Mouse (Mus musculus) kidney, embryonic 16.5 days (tissue): ENCODE measurements around the gene Rabgap1l. TPM values are rescaled to one million over a fixed set of nuclear protein-coding genes. Genes with fewer than 3 reads are reported as not detected.

Source experiments
- ATAC-seq: fragments of 200-750 bp; cut with Nextera tagmentation; 2 replicates; pipeline ENCODE4 v1.8.0; 2017; ENCODE audit warnings: moderate TSS enrichment; ENCODE audit not compliant: low FRiP score, low TSS enrichment
- H3K27ac ChIP-seq: fragments of 300-500 bp; sonication (generic); 2 replicates; pipeline ENCODE4 v1.5.1; 2014; ENCODE audit warnings: low read length
- H3K27me3 ChIP-seq: fragments of 300-500 bp; sonication (generic); 2 replicates; pipeline ENCODE4 v1.6.1; 2014; ENCODE audit warnings: low read length, control low read depth, mixed read lengths; ENCODE audit not compliant: insufficient read depth
- H3K36me3 ChIP-seq: fragments of 300-500 bp; sonication (generic); 2 replicates; pipeline ENCODE4 v1.6.1; 2014; ENCODE audit warnings: low read length, control low read depth, mixed read lengths; ENCODE audit not compliant: insufficient read depth
- H3K4me1 ChIP-seq: fragments of 300-500 bp; sonication (generic); 2 replicates; pipeline ENCODE4 v1.6.1; 2014; ENCODE audit warnings: low read length, control low read depth, mixed read lengths; ENCODE audit not compliant: insufficient read depth
- H3K4me2 ChIP-seq: fragments of 300-500 bp; sonication (generic); replicated peaks from 2 replicates; pipeline ENCODE4 v1.6.1; 2014; ENCODE audit warnings: low read depth, low read length
- H3K4me3 ChIP-seq: fragments of 300-500 bp; sonication (generic); 2 replicates; pipeline ENCODE4 v1.5.1; 2014; ENCODE audit warnings: mild to moderate bottlenecking, low read length
- H3K9ac ChIP-seq: fragments of 300-500 bp; sonication (generic); replicated peaks from 2 replicates; pipeline ENCODE4 v1.6.1; 2014; ENCODE audit warnings: low read length
- H3K9me3 ChIP-seq: fragments of 300-500 bp; sonication (generic); 2 replicates; pipeline ENCODE4 v1.6.1; 2016; ENCODE audit warnings: low read length, control low read depth
- WGBS: fragments of 180-500 bp; shearing (Covaris S2); extraction: QIAGEN DNeasy Blood & Tissue Kit; methylation state at CpG from one replicate; pipeline ENCODE4 v1.1.7; 2014; 5-methylcytosine and 5-hydroxymethylcytosine counted together
- polyA plus RNA-seq: library from polyadenylated mRNA; unstranded; fragments of >200 nt; fragmentation: Nextera tagmentation; extraction: Ambion mirVana; gene quantifications from 2 replicates; pipeline ENCODE4 v1.2.1, GENCODE M21; 2015

The Rabgap1l gene
- polyA plus RNA-seq, 1 experiment from 2014 or later: 11.4 TPM

DNA sequence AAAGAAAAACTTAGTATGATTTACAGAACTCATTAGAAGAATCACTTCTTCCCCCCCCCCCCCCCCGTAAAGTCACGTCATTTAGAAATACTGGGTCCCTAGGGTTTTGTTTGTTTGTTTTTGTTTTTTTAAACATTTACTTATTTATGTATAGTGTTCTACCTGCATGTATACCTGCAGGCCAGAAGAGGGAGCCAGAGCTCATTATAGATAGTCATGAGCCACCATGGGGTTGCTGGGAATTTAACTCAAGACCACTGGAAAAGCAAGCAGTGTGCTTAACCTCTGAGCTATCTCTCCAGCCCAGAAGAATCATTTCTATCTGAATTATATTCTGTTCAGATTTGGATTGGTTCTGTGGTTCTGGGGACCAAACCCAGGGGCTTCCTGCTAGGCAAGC, 539.9 kb downstream of the Rabgap1l start:
- H3K27me3 ChIP-seq: no peaks in the 10 kb centered on the region
- H3K9ac ChIP-seq: no peak overlapping the region
- H3K36me3 ChIP-seq: no peaks in the 10 kb centered on the region
- ATAC-seq: no peak
- no peak overlapping the region for H3K4me2 ChIP-seq
- H3K4me3 ChIP-seq: no peak overlapping the region
- H3K27ac ChIP-seq: no peak overlapping the region
- whole genome bisulfite sequencing: 87% methylated on average over 2 of the region's 2 CpGs
- H3K4me1 ChIP-seq: no peaks in the 10 kb centered on the region
- H3K9me3 ChIP-seq: no peaks in the 10 kb centered on the region

DNA sequence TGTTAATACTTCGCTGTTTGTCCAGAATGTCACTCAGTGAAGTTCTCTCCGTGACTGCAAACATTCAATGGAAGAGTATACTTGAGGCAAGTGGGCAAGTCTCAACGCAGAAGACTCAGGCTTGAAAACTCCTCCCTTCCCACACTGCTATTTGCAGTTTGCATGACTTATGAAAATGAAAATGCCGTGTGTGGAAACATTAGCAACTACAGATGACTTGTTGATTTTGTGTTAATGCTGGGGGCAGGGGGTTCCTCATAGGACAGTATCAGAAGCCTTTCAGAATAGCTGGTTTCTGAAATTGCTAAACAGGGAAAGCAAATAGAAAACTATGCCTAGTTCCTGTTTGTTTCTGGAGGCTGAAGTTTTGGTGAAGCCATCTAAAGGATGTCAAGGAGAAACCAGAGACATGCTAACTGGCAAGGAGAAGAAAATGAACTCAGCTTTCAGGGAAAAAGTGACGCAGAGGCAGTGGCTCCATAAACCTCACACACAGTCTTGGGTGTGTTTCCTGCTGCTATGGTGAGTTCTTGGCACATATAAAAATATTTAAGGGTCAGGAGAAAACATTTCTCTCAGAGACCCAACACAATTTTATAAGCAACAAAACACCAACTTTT, 541.5 kb downstream of the Rabgap1l start:
- no peak overlapping the region for H3K27ac ChIP-seq
- no peak overlapping the region for H3K9ac ChIP-seq
- no peak overlapping the region for H3K4me2 ChIP-seq
- H3K4me1 ChIP-seq: no peaks in the 10 kb centered on the region
- H3K36me3 ChIP-seq: no peaks in the 10 kb centered on the region
- no peaks in the 10 kb centered on the region for H3K27me3 ChIP-seq
- H3K9me3 ChIP-seq: no peaks in the 10 kb centered on the region
- H3K4me3 ChIP-seq: no peak overlapping the region
- ATAC-seq: no peak
- WGBS: 74% methylated on average over 5 of the region's 5 CpGs

DNA sequence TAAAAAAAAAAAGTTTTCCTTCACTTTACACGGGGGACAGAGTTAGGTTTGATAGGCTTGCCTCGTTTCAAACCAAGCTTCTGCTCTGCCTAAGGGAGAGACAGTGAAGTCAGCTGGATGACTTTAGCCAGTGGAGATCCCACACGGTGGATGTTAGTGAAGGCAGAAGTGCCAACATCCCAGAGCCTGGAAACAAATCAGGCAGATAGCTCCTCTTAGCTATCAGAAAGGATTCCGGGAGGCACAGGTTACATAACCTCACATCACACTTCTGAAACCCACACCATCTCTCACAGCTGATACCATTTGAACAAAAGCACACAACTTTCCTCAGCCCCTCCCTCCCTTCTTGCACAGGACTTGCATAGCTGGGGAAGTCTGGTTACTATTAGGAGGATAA, 542.2 kb downstream of the Rabgap1l start:
- WGBS: 56% methylated on average over 4 of the region's 4 CpGs

DNA sequence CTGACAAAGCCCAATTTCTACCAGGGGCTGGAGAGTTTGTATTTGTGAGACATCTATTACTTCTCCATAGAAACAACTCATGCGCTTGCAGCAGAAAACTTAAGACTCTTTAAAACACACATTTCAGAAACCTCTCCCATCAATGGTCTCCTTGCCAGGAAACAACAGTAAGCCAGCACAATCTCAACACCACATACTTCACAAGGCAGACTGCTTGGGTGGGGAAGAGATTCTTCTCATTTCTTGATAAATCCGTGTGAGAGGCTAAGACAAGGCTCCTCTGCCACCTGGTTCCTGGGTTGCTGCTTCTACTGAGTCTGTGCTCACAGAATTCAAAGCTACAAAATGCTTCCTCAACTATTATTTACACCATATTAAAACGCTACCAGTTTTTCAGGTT, 543.2 kb downstream of the Rabgap1l start:
- no peak for ATAC-seq
- H3K4me3 ChIP-seq: no peak overlapping the region
- H3K4me2 ChIP-seq: no peak overlapping the region
- H3K9ac ChIP-seq: no peak overlapping the region
- no peaks in the 10 kb centered on the region for H3K4me1 ChIP-seq
- WGBS: 72% methylated on average over 3 of the region's 3 CpGs
- no peaks in the 10 kb centered on the region for H3K36me3 ChIP-seq
- no peak overlapping the region for H3K27ac ChIP-seq
- H3K9me3 ChIP-seq: no peaks in the 10 kb centered on the region
- H3K27me3 ChIP-seq: no peaks in the 10 kb centered on the region

More for the DNA sequence above, 542.2 kb downstream of the Rabgap1l start:
- no peak overlapping the region for H3K4me2 ChIP-seq
- no peaks in the 10 kb centered on the region for H3K27me3 ChIP-seq
- no peak for ATAC-seq
- H3K4me1 ChIP-seq: no peaks in the 10 kb centered on the region
- no peak overlapping the region for H3K4me3 ChIP-seq
- no peak overlapping the region for H3K27ac ChIP-seq
- H3K36me3 ChIP-seq: no peaks in the 10 kb centered on the region
- no peaks in the 10 kb centered on the region for H3K9me3 ChIP-seq
- no peak overlapping the region for H3K9ac ChIP-seq

DNA sequence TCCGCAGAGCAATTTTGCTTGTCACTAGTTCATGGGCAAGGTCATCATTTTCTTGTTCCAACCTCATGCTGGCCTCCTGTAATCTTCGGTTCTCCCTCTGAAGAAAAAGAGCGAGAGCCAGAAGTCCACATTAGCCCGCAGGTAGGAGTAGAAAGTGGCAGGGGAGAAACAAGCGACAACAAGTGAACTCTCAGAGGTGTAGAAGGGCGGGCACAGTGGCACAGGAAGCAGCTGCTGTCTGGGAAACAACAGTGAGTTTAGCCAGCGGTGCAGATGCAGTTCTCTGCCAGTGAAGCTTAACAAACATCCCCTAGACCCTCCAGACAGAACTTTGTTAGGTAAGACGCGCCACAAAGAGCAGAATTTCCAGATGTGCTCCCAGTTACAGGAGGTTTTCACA, 545.5 kb downstream of the Rabgap1l start:
- Histone ChIP-seq H3K36me3 (no peaks in the 10 kb centered on the region), H3K4me2 (no peak overlapping the region), H3K27me3 (no peaks in the 10 kb centered on the region), H3K4me3 (no peak overlapping the region), H3K27ac (no peak overlapping the region), H3K9ac (no peak overlapping the region), H3K9me3 (no peaks in the 10 kb centered on the region), H3K4me1 (no peaks in the 10 kb centered on the region)
- no peak for ATAC-seq
- WGBS: 77% methylated on average over 9 of the region's 9 CpGs

DNA sequence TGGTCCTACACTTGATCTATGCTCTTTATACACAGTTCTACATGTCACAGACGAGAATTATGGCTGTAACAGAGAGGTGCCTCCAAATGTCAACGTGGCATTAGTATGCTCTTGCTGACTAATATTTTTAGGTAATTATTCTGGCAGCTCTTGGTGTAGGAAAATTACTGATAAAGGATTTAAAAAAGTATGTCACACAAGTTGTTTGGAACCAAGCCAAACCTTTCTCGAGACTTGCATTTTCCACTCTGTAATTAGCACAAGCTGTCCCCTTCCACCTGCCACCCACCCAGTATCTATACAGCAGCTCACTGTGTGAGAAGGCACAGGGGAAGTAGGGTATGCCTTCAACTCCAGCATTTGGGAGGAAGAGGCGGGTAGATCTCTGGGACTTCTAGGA, 546.2 kb downstream of the Rabgap1l start:
- H3K4me3 ChIP-seq: no peak overlapping the region
- no peak overlapping the region for H3K27ac ChIP-seq
- no peak for ATAC-seq
- no peaks in the 10 kb centered on the region for H3K27me3 ChIP-seq
- H3K9ac ChIP-seq: no peak overlapping the region
- H3K4me2 ChIP-seq: no peak overlapping the region
- WGBS: 77% methylated on average over 4 of the region's 4 CpGs
- no peaks in the 10 kb centered on the region for H3K4me1 ChIP-seq
- H3K9me3 ChIP-seq: no peaks in the 10 kb centered on the region
- H3K36me3 ChIP-seq: no peaks in the 10 kb centered on the region

DNA sequence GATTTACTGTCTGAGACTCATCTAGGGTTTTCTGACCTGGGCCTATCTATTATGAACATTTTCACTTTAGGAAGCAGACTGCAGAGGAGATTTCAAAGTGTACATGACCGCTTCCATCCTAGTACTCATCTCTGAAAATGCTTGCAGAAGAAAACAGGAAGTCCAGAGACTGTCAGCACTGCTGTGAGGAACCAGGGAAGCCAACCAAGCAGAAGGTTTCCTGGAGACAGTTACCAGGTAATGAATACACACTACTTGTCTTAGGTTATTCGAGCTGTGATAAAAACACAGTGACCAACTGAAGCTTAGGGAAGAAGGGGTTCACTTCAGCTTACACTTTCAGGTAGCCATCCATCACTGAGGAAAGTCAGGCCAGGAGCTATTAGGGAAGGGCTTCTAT, 547.1 kb downstream of the Rabgap1l start:
- no peak overlapping the region for H3K9ac ChIP-seq
- H3K27me3 ChIP-seq: no peaks in the 10 kb centered on the region
- no peaks in the 10 kb centered on the region for H3K9me3 ChIP-seq
- no peak overlapping the region for H3K4me3 ChIP-seq
- H3K36me3 ChIP-seq: no peaks in the 10 kb centered on the region
- no peaks in the 10 kb centered on the region for H3K4me1 ChIP-seq
- WGBS: 75% methylated on average over 2 of the region's 2 CpGs
- ATAC-seq: no peak
- no peak overlapping the region for H3K27ac ChIP-seq
- H3K4me2 ChIP-seq: no peak overlapping the region

DNA sequence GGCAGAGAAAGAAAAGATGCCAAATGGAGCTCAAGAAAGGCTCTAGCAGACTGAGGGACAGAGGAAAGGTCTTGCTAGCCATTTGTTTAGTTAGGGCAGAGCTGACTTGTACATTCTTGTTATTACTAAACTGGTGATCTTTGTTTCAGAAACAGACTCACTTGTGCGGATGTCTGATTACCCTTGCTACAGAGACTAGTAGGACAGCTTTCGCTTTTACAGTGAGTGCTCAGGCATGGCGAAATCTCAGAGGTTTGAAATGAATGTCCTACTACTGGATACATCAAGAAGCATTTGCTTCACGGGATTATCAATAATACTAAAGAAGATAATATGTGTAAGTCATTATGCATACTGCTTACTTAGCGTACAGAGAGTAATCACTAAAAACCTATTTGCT, 548.3 kb downstream of the Rabgap1l start:
- ATAC-seq: no peak
- Histone ChIP-seq H3K4me2 (no peak overlapping the region), H3K36me3 (no peaks in the 10 kb centered on the region), H3K27me3 (no peaks in the 10 kb centered on the region), H3K9me3 (no peaks in the 10 kb centered on the region), H3K4me3 (no peak overlapping the region), H3K4me1 (no peaks in the 10 kb centered on the region), H3K9ac (no peak overlapping the region), H3K27ac (no peak overlapping the region)
- 89% methylated on average over 5 of the region's 5 CpGs for WGBS

DNA sequence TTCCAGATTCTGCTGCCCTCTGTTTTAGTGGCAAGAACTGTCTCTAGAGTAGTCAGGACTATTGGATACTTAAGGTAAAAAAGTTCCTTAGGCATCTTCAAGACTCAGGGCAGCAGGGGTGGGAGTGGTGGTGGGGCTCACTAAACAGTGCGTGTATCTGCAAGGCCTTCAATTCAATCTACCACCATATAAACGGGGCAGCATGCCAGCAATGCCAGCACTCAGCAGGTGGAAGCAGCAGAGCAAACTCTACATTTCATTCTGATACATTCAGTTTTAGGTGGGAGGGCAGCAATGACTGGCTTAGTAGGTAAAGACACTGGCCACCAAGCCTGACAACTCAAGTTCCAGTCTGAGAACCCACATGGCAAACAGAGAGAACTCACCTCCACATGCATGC, 552.9 kb downstream of the Rabgap1l start:
- 94% methylated on average over 2 of the region's 2 CpGs for WGBS
- Histone ChIP-seq H3K4me2 (no peak overlapping the region), H3K4me1 (no peaks in the 10 kb centered on the region), H3K9me3 (no peaks in the 10 kb centered on the region), H3K27me3 (no peaks in the 10 kb centered on the region), H3K36me3 (no peaks in the 10 kb centered on the region), H3K9ac (no peak overlapping the region), H3K27ac (no peak overlapping the region), H3K4me3 (no peak overlapping the region)
- no peak for ATAC-seq

DNA sequence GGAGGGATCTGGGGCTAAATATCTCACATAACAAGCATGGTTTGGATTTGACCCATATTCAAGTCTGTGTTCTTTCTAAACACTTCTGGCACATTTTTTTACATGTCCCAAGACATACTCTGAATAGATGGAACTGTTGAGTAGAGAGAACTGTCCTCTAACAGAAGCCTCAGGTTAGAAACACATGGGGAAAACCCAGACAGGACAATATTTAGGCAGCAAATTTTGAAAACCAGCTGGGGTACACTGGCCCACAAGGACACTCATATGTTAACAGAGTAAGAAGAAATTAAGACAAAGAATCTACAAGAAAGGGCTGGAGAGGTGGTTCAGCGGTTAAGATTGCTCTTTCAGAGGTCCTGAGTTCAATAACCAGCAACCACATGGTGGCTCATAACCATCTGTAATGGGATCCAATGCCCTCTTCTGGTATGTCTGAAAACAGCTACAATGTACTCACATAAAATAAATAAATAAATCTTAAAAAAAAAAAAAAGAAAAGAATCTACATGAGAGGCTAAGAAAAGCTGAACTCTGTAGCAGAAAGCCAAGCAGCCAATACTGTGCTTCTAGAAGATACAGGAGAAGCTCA, 554.1 kb downstream of the Rabgap1l start:
- no peaks in the 10 kb centered on the region for H3K9me3 ChIP-seq
- WGBS: 87% methylated on average over 1 of the region's 1 CpGs
- ATAC-seq: no peak
- no peak overlapping the region for H3K27ac ChIP-seq
- H3K9ac ChIP-seq: no peak overlapping the region
- no peaks in the 10 kb centered on the region for H3K36me3 ChIP-seq
- no peaks in the 10 kb centered on the region for H3K27me3 ChIP-seq
- H3K4me1 ChIP-seq: no peaks in the 10 kb centered on the region
- no peak overlapping the region for H3K4me2 ChIP-seq
- H3K4me3 ChIP-seq: no peak overlapping the region
